Mouse (Mus musculus) hematopoietic stem cell, adult 5-6 weeks (primary cell): ENCODE data around the gene Hus1. TPM values are rescaled to one million over a fixed set of nuclear protein-coding genes. Genes with fewer than 3 reads are reported as not detected.

ENCODE experiments used
- ATAC-seq, 2 experiments: fragments of 125-278 bp in 1 of 2; replicated peaks in 1 of 2; 2 replicates each; pipeline ENCODE4 v1.8.0; 2016 to 2017; ENCODE audit warnings: inconsistent platforms in 2 of 2, mild to moderate bottlenecking in 2 of 2, moderate number of reproducible peaks in 2 of 2, low read depth in 1 of 2, moderate TSS enrichment in 1 of 2; ENCODE audit not compliant: low FRiP score in 2 of 2, poor library complexity in 2 of 2, severe bottlenecking in 2 of 2, insufficient read depth in 1 of 2, low TSS enrichment in 1 of 2
- total RNA-seq: library from RNA; stranded (forward); fragments of 172-1452, 232-1000 nt; gene quantifications from 2 replicates; pipeline ENCODE4 v1.2.3, GENCODE M21; 2017

Gene Hus1
- total RNA-seq, 1 experiment from 2014 or later: 18.7 TPM

DNA sequence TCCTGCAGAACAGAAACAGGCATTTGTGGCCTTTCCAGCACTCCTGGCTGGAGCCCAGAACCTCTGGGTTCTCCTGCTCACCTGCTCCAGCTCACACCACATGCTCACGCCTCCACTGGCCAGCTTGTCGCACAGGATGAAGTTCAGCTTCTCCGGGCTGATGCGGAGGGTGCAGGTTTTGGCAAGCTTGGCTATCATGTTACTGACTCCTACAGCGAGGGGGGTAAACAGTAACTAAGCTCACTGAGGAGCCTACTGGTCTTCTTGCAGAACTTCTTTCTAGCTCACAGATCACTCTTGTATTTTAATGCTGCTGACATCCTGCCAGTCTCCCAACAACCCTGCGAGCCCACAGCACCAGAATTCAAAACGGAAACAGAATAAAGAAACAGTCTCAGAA lies 575 bp downstream of the Hus1 start:
- peak; percentile 64 to 66 for ATAC-seq

DNA sequence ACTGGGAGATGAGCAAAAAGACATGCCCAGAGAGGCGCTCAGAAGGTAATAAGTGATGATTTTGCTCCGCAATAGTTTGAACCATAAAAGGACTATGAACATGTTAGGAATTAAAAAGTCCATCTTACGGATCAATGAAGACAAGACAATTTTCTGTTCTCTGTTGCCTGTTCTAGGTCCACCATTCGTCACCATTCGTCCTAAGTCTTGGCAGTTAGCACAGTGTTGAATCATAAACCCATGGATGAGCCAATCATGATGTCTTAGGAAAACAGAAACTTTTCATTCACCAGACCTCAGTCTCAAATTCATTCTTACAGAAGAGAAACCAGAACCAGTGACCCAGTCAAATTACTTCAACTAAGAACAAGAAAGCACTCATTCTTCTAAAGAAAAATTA lies 2.2 kb downstream of the Hus1 start:
- ATAC-seq: no peak

DNA sequence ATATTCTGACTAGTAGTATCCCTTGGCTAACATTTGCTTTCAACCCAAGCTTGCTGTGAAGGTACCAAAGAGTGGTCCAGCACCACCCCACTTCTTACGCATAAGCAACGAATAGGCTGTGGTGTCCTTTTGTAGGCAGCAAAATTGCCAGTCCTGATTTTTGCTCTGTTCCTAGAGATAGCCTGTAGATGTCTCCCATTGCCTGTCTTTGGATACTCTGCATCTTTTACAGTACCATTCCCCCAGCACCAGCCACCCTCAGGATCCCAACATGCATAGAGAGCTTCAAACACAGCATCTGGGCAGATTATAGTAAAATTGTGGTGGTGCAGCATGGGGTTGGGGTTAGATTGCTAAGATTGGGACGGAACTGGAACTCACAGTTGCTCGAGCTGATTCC lies 22.9 kb downstream of the Hus1 start:
- no peak for ATAC-seq

DNA sequence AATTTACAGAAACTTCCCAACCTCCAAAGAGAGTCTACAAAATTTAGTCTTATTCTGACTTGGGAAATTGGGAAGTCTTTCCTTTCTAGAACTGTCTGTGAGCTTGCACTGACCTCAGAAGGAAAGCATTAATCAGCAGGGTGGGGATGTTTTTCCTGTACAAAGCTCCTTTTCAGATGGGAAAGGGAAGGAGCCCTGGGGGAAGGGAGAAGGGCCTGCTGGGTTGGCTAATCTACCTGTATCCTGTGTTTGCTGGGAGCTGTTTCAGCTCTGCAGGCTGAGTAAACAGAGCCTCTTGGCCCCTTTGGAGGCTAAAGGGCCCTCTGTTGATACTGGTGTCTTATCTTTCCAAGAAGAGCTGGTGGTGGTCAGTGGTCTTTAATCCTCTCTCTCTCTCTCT lies 24.9 kb downstream of the Hus1 start:
- no peak for ATAC-seq

DNA sequence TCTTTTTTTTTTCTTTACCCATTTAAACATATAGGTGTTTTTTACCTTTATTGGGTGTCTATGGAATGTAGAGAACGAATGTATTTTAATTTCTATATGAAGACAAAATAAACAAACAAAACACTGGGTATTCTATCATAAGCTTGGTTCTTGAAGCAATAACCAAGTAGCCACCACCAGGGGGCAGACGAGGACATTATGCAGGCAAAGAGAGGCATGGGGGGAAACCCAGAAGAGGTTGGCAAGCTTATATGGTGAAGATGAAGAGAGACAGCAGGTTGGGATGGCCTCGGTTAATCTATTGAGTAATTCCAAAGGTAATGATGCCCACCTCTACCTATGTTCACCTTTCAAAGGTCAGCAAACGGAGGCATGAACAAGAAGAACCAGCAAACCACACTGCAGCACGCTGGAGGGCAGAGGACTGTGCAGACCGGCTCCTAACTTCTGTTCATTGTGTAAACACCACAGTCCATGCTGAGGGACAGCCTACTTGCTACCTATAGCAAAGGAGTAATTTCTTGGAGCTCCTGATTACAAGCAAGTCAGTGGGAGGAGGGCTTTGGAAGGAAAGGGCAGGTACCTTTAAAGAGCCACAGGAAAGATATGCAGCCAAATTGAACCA lies 27.6 kb downstream of the Hus1 start:
- peak; percentile 55 to 61; a peak in 3 of 4 replicates for ATAC-seq

DNA sequence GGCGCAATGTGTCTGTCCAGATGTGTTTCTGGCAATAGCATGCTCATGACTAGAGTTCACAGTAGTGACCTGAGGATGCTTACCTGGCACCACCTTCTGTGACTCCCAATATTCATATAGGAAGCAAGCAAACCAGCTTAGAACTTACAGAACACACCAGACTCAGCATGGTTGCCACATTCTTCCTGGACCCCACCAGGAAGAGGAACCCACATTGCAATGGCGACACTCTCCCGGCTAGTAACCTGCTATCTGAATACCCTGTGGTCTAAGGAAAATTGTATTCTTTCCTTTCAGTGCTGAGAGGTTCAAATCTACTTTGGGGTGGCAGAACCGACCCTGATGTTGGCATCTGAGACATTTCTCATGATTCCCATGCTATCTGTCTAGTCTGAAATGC lies 32.8 kb downstream of the Hus1 start:
- ATAC-seq: no peak

DNA sequence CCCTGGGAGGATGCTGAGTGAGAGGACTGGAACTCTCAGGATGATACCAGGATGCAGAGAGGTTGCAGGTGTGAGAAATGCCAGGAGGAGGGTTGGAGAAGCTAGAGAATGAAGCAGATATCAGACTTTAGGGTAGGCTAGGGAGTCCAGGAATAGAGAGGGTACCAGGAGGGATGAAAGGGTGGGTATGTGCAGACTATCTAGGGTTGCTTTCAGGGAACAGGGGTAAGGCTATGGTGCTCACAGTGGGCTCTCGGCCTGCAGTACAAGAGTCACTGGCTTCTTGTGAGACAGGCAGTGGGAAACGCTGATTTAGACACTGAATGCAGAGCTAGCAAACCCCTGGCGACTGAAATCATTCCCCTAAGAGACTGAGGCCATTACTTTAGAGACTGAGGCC lies 37.8 kb downstream of the Hus1 start, which contains the start of gene Pkd1l1:
Gene Pkd1l1, minus strand, starts transcription at position 101 of the 400 bp plus-strand sequence.
- no peak for ATAC-seq

DNA sequence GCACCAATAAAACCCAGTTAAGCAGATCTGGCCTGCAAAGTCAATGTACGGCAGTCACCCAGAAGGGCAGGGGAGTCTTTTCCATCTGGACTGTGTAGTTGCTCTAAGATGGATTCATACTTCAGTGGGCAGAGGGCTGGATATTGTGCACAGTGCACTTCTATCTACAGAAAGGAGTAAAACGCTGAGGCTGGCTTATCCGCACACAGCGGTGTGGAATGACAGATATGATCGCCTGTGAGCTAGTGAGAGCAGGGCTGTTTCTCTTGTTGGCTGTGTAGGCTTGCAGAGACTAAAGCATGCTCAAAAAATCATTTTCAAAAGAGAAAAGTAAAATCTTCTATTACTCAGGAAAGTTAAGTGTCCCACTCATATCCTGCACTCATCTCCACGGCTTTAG lies 38.9 kb downstream of the Hus1 start:
- ATAC-seq: no peak

DNA sequence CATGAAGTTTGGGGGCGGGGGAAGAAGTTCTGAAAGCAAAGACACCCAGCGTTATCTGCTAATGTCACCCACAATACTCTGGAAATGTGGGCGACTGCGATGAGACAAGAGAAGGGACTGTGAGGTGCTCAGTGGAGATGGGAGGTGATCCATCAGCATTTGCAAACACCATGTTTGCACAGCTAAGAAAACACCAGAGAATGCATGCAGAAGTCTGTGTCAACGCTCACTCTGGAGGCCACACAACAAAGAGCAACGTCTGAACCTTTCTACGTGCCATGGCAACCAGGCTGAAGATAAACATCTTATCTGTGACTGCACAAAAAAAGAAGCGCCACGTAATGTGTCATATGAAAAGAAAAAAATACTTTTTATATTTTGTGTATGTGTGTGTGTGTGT lies 40.5 kb downstream of the Hus1 start:
- peak in 1 of 2 experiments; percentile 22; a peak in 1 of 4 replicates for ATAC-seq

DNA sequence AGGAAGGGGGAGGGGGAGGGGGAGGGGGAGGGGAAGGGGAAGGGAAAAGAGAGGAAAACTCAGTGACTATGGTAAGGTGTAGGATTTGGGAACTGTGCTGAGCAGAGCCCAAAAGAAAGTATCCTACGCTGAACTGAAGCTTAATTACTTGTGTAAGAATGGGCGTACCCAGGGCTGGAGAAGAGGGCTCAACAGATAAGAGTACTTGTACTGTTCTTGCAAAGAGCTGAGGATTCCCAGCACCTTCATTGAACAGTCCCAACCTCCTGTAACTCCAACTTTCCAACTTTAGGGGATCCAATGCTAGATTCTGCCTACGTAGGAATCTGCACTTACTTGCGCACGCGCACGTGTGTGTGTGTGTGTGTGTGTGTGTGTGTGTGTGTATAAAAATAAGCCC lies 42.9 kb downstream of the Hus1 start:
- ATAC-seq: no peak

DNA sequence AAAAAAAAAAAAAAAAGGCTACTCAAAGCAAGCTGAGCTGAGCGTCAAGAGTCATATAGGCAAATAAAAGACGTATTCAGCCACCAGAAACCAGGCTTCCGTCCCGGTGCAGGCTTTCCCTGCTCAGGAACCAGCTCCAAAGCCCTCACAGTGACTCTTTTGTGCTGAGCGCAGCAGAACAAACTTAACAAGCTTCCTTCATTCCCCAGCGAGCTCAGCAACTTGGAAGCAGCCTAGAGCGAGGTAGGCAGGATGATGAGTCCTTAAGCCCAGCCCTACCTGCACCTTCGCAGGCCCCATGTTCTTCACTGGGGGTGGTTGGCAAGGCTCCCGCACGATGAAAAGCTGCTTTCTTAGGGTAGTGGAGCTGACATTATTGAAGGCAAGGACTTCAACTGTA lies 52.4 kb downstream of the Hus1 start:
- no peak for ATAC-seq

DNA sequence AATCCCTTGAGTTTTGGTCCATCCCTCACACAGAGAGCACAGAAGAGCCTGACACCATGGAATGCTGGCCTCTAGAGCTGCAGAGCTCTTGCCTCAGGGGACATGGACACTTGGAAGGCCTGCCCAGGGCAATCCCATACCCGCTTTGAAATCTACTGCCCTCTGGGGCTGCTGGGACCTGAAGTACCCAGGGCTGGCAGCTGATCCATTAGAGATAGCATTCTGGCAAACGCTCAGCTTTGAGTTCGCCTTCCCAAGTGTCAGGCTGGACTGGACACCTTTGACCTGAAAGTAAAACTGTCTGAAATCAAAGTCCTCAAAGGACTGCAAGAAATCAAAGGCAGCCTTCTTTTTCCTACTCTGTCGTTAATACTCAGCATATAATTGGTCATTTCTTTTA lies 52.9 kb downstream of the Hus1 start:
- no peak for ATAC-seq

DNA sequence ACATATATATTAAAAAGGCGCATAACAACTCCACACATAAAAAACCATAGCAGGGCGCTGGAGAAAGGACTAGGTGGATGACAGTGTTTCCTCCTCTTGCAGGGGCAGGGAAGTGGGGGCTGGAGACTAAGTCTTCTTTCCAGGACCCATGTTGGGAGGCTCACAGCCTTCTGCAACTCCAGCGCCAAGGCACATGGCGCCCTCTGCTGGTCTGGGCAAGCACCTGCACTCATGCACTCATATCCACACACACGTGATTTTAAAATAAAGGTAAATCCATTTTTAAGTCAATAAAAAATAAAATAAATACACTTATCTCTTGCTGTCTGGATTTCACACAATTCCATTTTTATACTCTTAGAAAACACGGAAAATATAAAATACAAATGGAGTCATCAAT lies 54.0 kb downstream of the Hus1 start:
- no peak for ATAC-seq

DNA sequence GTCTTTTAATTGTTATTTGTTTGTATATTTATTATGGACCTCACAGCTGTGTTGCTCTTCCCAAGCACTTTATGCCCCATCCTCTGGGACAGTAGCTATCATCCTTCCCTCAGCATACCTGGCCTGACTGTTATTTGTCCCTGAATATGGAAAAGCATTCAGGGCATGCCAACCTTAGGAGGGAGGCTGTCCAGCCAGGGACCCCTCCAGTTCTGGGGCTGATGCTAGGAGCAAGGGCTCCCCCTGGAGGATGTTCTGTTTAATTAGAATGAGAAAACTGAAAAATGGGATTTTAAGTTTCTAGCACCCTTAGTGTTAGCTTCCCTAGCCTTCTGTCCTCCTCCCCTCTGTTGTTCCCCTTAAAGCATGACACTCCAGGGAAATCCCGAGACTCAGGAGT lies 55.3 kb downstream of the Hus1 start:
- no peak for ATAC-seq

DNA sequence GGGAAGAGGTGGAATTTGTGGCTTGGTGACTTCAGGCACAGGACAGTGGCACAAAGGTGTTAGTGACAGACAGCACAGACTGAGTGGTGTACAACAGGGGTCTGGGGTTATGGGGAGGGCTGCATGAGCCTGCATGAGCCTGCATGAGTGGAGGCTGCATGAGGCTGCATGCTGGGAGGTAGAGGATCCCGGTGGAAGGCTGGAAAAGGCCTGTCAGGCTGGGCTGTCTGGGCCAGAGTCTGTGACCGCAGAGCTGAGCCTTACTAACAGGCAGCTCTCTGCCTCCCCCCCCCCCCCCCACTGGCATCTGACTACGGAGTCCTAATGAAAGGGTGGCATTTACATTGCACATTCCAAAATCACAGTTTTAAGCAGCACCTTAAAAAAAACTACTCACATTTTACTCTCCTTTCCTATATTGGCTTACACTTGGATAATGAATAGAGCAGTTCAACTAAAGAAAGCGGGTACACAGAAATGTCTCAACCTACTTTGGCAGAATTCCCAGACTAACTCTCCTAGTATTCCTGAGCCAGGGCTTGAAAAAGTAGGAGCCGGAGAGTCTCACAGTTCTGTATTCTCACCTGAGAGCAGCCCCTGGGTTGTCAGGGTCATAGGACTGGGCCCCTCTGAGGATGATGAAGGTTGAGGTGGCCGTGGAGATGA lies 61.1 kb downstream of the Hus1 start:
- no peak for ATAC-seq

DNA sequence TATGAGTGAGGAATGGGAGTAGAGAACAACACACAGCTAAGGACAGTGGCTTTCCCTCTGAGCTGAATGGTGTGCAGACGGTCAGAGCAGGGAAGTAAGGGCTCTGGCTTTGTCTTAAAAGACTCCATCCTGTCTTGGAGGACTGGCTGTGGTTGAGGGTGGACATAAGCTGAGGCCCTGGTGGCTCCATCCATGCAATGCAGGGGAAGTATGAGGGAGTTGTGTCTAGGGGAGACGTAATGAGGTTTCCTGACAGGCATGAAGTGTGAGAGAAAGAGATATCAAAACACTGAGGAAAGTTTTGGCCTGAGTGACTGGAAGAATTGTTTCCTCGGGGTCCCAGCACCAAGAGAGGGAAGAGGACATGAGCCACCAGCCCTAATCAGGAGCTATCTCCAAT lies 62.1 kb downstream of the Hus1 start:
- ATAC-seq: peak in 1 of 2 experiments; percentile 6; a peak in 1 of 4 replicates

DNA sequence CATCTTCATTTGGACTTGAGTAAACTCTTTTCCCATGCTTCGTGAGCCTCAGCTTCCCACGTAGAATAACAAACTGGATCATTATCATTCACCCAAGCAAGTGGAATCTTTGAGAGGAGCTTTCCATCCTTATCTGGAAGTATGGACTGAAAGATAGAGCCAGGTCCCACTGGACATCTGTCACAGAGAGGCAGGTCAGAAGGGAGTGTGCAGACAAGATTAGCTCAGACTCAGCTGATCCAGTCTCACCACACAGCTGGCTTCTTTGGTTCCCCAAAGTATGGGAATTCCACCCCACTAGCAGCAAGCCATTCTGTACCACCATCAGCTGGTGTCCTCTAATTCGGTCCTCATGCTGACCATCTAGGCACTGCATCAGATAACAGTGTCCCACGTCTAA lies 66.9 kb downstream of the Hus1 start:
- no peak for ATAC-seq
